Mouse (Mus musculus): ENCODE data around the gene Tlr7. TPM values are rescaled to one million over a fixed set of nuclear protein-coding genes. Genes with fewer than 3 reads are reported as not detected.

The Tlr7 gene
- total and polyA plus RNA-seq, 3 experiments = 10.2 to 34.2 (median 27.9) TPM

DNA sequence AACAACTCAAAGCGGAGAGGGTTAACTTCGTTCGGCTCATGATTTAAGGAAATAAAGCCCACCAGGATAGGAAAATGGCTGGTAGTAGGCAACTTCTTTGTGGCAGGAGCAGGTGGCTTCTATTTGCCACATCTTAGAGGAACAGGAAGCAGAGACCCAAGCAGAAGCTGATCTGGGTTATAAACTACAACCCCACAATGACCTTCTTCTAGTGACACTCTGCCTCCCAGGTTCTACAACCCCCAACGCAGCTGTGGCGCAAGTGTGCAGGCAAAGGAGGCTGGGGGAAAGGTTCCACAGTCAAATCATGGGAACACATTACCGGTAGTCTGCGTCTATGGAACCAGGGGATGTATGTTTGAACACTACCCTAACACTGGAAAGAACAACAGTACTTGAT lies 29.3 kb upstream of the Tlr7 start:
- H3K36me3 ChIP-seq (replicated peaks in 1 of 2; ENCODE audit: control insufficient read depth in 1 of 2, insufficient read depth in 1 of 2, low read length in 1 of 2) = peaks cover 20 to 42% of the 10 kb centered on the region in 2 experiments

DNA sequence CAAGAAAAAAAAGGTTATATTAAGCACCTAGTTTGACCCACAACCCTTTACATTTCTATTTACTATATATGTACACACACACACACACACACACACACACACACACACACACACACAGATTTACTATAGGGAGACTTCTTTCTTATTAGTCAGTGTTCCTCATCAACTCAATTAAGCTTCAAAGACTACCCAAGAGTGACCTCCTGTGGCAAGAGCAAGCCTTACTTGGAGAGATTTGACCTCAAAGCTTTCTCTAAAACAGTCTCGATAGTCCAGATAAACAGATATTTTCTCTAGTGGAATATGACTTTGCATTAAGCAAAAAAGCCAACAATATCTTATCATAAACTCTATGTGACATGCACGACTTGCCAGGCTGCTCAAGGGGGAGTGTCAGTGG lies 27.1 kb upstream of the Tlr7 start:
- Histone ChIP-seq H3K4me1 (ENCODE audit: control insufficient read depth in 1 of 2, insufficient read depth in 2 of 2) (peaks cover 7 to 44% of the 10 kb centered on the region in 2 experiments; a peak in 3 of 4 replicates), H3K4me3 (replicated peaks in 1 of 3; ENCODE audit: low read depth in 2 of 3, low read length in 2 of 3, poor library complexity in 1 of 3) (no peak overlapping the region), H3K4me2 (ENCODE audit: insufficient read depth, low read depth, poor library complexity, severe bottlenecking) (no peak overlapping the region), H3K9me3 (replicated peaks; ENCODE audit: low read length) (no peaks in the 10 kb centered on the region), H3K79me2 (replicated peaks; ENCODE audit: control insufficient read depth, extremely low read depth, insufficient read depth, poor library complexity, severe bottlenecking) (no peaks in the 10 kb centered on the region), H3K9ac (ENCODE audit: insufficient read depth, low read depth) (no peak overlapping the region), H3K27me3 (replicated peaks) (no peaks in the 10 kb centered on the region), H3K36me3 (replicated peaks in 1 of 2; ENCODE audit: control insufficient read depth in 1 of 2, insufficient read depth in 1 of 2, low read length in 1 of 2) (peaks cover 9 to 23% of the 10 kb centered on the region in 2 experiments), H3K27ac (ENCODE audit: insufficient read depth, low read depth) (no peak overlapping the region)
- in situ Hi-C loops (cut with MboI; ENCODE audit: low pct_ligation_motif_present, low pct_unique_long_range_greater_than_20kb, low sequenced_read_pairs) = no loop called here
- dilution Hi-C loops (cut with MboI; ENCODE audit: extremely low pct_ligation_motif_present, extremely low pct_unique_long_range_greater_than_20kb, low sequenced_read_pairs) = no loop called here
- DNase-seq (ENCODE audit: extremely low read depth) = peak; percentile 52
- TF ChIP-seq USF2 (conservative IDR thresholded peaks at IDR 0.05; ENCODE audit: low read depth, low read length) = no peak
- no peak for TF ChIP-seq MAZ (IDR thresholded peaks at IDR 0.05; ENCODE audit: low read depth, low read length)
- TF ChIP-seq MXI1 (IDR thresholded peaks at IDR 0.05; ENCODE audit: low read depth, low read length) = no peak
- peak; percentile 80 for TF ChIP-seq RAD21 (IDR thresholded peaks at IDR 0.05; ENCODE audit: low read depth, low read length)
- TF ChIP-seq RCOR1 (conservative IDR thresholded peaks at IDR 0.05; ENCODE audit: low read depth, low read length) = no peak
- TF ChIP-seq JUND (conservative IDR thresholded peaks at IDR 0.05; ENCODE audit: low read depth, low read length) = no peak
- TF ChIP-seq ZNF384 (IDR thresholded peaks at IDR 0.05; ENCODE audit: low read depth, low read length) = no peak
- no peak for TF ChIP-seq TBP (conservative IDR thresholded peaks at IDR 0.05; ENCODE audit: low read depth, low read length)
- TF ChIP-seq ETS1 (conservative IDR thresholded peaks at IDR 0.05; ENCODE audit: low read depth, low read length) = no peak
- peak; percentile 77 for TF ChIP-seq SMC3 (IDR thresholded peaks at IDR 0.05; ENCODE audit: low read depth, low read length)
- TF ChIP-seq NRF1 (IDR thresholded peaks at IDR 0.05; ENCODE audit: low read depth, low read length) = no peak
- TF ChIP-seq HCFC1 (IDR thresholded peaks at IDR 0.05; ENCODE audit: low read depth, low read length) = no peak
- no peak for TF ChIP-seq BHLHE40 (IDR thresholded peaks at IDR 0.05; ENCODE audit: low read depth, low read length)
- TF ChIP-seq PAX5 (IDR thresholded peaks at IDR 0.05; ENCODE audit: low read length) = no peak
- peak in 1 of 2 experiments; percentile 75; a peak in 2 of 4 replicates for TF ChIP-seq CTCF (conservative IDR thresholded peaks at IDR 0.05 in 1 of 2, IDR thresholded peaks at IDR 0.05 in 1 of 2; ENCODE audit: low read depth in 2 of 2, low read length in 2 of 2)
- no peak for TF ChIP-seq UBTF (IDR thresholded peaks at IDR 0.05; ENCODE audit: low read depth, low read length)

More for the DNA sequence above, 29.3 kb upstream of the Tlr7 start:
- Histone ChIP-seq H3K4me2 (ENCODE audit: insufficient read depth, low read depth, poor library complexity, severe bottlenecking) (no peak overlapping the region), H3K9me3 (replicated peaks; ENCODE audit: low read length) (no peaks in the 10 kb centered on the region), H3K4me1 (ENCODE audit: control insufficient read depth in 1 of 2, insufficient read depth in 2 of 2) (peaks cover 5 to 39% of the 10 kb centered on the region in 2 experiments; a peak in 2 of 4 replicates), H3K4me3 (replicated peaks in 1 of 3; ENCODE audit: low read depth in 2 of 3, low read length in 2 of 3, poor library complexity in 1 of 3) (no peak overlapping the region), H3K9ac (ENCODE audit: insufficient read depth, low read depth) (no peak overlapping the region), H3K79me2 (replicated peaks; ENCODE audit: control insufficient read depth, extremely low read depth, insufficient read depth, poor library complexity, severe bottlenecking) (no peaks in the 10 kb centered on the region), H3K27ac (ENCODE audit: insufficient read depth, low read depth) (no peak overlapping the region), H3K27me3 (replicated peaks) (no peaks in the 10 kb centered on the region)
- dilution Hi-C loops (cut with MboI; ENCODE audit: extremely low pct_ligation_motif_present, extremely low pct_unique_long_range_greater_than_20kb, low sequenced_read_pairs) (no loop called here), in situ Hi-C loops (cut with MboI; ENCODE audit: low pct_ligation_motif_present, low pct_unique_long_range_greater_than_20kb, low sequenced_read_pairs) (no loop called here)
- no peak for TF ChIP-seq MAFK (IDR thresholded peaks at IDR 0.05; ENCODE audit: insufficient replicate concordance, low read length)
- no peak for TF ChIP-seq RCOR1 (conservative IDR thresholded peaks at IDR 0.05; ENCODE audit: low read depth, low read length)
- no peak for TF ChIP-seq HCFC1 (IDR thresholded peaks at IDR 0.05; ENCODE audit: low read depth, low read length)
- no peak for TF ChIP-seq JUN (IDR thresholded peaks at IDR 0.05; ENCODE audit: insufficient read depth, low read depth, low read length)
- no peak for TF ChIP-seq NRF1 (IDR thresholded peaks at IDR 0.05; ENCODE audit: low read depth, low read length)
- TF ChIP-seq TBP (conservative IDR thresholded peaks at IDR 0.05; ENCODE audit: low read depth, low read length) = no peak
- peak; percentile 39 for DNase-seq (ENCODE audit: extremely low read depth)
